Mouse (Mus musculus): ENCODE data around the gene Gm29582. TPM values are rescaled to one million over a fixed set of nuclear protein-coding genes. Genes with fewer than 3 reads are reported as not detected.
"Not testable (repeated sequence)": the region's sequence is repeated elsewhere in the genome, so short reads cannot be mapped to it uniquely, and the experiment has no call there.

The Gm29582 gene
- polyA plus RNA-seq (2015; fragmentation: Nextera tagmentation; extraction: Ambion mirVana) = not detected in 2 replicates

GRCm38 (mm10) chrY:30738461-30738860 lies at the start of gene Gm29582:
Gene Gm29582 (minus strand): TSS chrY:30738561.
- H3K27ac ChIP-seq (ENCODE audit: low read depth, low read length); H3K4me1 ChIP-seq (replicated peaks; ENCODE audit: control insufficient read depth, insufficient read depth, low read length); H3K4me3 ChIP-seq (ENCODE audit: low read depth, low read length); H3K36me3 ChIP-seq (ENCODE audit: control insufficient read depth, insufficient read depth); H3K4me2 ChIP-seq (replicated peaks; ENCODE audit: low read depth); H3K9ac ChIP-seq (ENCODE audit: low read depth, low read length); ATAC-seq; H3K9me3 ChIP-seq (ENCODE audit: control insufficient read depth); H3K27me3 ChIP-seq (replicated peaks; ENCODE audit: control insufficient read depth, insufficient read depth, low read length): not testable (repeated sequence)
- WGBS = no CpG with 5 or more reads among the region's 8 CpGs

Measured in intestine, postnatal 0 days (tissue).